Mouse (Mus musculus) layer of hippocampus, postnatal 25 days (tissue): ENCODE data around the gene Ccdc73. TPM values are rescaled to one million over a fixed set of nuclear protein-coding genes. Genes with fewer than 3 reads are reported as not detected.
"Not testable (repeated sequence)": the region's sequence is repeated elsewhere in the genome, so short reads cannot be mapped to it uniquely, and the experiment has no call there.

Source experiments
- DNase-seq, 2 experiments: peaks; one replicate each; pipeline ENCODE4 v3.0.0; 2022; ENCODE audit warnings: mixed read lengths in 2 of 2, low spot score in 1 of 2; ENCODE audit errors: extremely low spot score in 1 of 2
- total RNA-seq, 2 experiments: library from RNA; stranded (reverse); gene quantifications; 2 replicates each; pipeline ENCODE4 v1.2.3; 2021

The Ccdc73 gene
- total RNA-seq, 2 experiments from 2014 or later: 0.70 to 1.3 TPM

DNA sequence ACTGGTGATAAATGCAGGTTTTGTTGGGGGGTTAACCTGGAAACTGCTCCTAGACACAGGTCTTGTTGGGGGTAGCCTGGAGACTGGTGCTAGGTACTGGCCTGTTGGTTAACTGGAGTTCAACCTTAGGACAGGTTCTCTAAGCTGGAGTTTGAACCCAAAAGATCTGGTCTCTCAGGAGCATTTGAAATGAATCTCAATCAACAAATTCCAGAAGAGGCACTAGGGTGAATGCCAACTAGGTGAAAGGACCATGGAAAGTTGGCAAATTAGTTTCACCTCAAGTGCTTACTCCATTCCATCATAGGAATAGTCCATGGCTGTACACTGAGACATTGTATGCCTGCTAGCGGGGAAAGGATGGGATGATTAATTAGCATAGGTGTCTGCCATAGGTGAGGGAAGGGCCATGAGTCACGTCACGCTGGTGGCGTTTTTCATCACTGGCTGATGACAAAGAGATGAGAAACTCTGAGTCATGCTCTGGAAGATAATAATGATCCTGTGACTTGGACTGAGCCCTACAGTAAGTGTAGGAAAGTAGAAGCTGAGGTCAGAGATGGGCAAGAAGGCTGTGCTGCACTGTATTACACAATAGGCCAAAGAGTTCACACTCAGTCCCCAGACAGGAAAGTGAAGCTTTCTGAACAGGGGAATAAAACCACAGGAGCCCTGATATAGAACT is 3.3 kb upstream of the Ccdc73 start:
- DNase-seq: no peak

DNA sequence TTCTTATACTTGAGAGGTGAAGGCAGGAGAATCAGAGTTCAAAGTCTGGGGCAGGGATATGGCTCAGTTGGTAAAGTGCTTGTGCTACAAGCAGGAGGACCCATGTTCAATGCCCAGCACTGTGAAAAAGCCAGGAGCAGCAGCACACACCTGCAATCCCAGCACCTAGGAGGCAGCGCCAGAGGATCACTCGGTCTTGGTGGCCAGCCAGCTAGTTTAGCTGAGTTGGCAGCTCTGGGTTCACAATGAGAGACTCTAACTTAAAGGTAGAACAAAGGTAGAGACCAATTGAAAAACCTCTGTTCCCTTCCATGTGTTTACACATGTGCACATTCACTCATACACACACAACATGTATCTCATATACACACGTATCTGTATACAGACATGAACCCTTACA is 1.5 kb downstream of the Ccdc73 start:
- no peak for DNase-seq

DNA sequence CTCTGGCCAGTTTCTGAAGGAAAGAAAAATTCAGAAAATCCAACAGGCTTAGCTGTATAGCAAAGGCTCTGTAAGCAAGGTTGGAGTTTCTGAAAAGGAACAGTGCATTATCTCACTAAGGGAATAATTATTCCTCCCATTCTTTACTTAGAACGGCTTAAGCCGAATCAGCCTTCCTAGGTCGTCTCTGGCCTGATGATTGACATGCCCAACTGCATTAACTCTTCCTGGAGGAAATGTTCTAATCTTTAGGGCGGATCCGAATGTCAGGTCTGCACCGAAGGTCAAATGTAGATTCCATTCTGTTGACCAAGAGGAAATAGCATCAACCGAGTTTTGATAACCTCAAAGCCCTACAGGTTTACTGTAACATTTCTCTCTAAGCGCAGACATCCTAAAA is 11.2 kb downstream of the Ccdc73 start:
- no peak for DNase-seq

DNA sequence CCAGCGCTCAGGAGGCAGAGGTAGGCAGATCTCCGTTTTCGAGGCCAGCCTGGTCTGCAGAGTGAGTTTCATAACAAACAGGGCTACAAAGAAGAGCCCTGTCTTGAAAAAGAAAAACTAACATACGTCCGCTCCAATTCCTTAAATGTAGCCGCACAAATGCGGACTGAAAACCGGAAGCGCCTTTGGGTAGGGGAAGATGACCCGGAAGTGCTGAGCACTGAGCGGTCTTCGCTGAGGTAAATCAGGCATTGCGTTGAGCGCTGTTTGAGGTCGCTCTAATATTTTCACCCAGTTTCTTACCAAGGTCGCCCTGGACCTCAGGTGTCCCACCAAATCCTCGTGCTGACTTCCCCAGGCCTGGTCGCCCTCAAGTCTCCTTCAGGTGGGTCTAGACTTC is 18.5 kb downstream of the Ccdc73 start:
- DNase-seq: no peak

DNA sequence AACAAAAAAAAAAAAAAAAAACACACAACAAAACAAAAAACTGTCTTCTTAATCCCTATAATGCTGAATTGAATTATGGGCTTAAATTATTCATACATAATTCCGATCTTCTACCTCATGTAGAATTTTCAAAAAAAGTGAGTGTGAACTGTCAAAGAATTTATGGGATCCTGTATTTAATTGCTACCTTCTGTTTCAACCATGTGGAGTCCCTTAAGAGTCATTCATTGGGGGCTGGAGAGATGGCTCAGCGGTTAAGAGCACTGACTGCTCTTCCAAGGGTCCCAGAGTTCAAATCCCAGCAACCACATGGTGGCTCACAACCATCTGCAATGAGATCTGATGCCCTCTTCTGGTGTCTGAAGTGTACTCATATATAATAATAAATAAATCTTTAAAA is 19.7 kb downstream of the Ccdc73 start:
- DNase-seq: not testable (repeated sequence)

DNA sequence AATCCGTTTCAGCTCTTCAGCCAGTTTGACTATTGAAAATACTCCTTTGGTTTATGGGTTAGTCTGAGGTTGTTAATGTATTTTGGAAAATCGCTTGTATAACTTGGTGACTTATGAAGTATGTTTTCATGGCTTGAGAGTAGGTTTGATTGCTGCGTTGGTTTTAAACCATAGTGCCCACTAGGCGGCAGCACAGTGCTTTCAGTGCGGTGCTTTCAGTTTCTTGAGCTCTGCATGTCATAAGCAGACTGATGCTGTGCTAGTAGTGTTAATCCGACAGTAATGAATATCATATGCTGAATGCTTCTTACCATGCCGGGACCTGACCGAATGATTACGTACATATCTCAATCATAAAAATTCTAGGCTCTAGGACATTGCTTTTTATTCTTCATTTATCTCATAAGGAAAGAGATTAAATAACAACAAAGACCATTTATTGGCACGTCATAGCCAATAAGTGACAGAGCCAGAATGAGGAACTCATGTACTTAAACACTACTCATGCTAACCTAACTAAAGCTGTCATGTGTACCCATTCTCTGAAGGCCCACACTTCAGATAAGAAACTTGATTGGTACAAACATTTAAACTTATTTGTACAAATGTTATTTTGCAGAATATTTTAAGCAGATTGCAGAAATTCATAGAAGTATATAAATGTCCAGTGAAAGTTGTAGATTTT is 20.4 kb downstream of the Ccdc73 start:
- peak; percentile 59 to 90 for DNase-seq

DNA sequence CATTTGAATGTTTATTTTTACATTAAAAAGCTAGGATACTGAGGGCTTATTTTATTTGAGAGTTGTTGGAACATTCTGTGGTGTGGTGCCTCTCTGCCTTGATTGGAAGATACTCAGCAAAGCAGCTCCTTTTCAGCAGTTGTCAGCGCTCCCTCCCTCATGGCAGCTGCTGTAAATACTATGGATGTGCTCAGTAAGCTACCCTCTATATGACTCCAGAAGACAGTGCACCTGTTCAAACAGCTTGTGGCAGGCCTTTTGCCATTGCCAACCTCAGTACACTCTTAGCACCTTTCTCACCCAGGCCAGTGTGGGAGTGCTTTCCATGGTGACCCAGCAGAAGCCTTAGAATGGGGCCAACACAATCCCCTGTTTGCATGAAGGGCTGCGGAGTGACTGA is 32.4 kb downstream of the Ccdc73 start:
- DNase-seq: no peak

DNA sequence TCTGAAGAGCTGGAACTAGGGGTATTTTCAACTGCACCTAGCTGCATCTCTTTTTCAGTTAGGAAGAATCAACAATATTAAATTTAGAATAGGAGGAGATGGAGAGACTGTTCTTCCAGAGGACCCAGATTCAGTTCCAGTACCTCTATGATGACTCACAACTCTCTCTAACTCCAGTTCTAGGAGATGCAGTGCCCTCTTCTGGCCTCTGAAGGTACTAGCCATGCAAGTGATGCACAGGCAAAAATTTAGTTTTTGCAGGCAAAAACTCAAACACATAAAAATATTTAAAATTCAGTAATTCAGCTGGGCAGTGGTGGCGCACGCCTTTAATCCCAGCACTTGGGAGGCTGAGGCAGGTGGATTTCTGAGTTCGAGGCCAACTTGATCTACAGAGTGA is 48.1 kb downstream of the Ccdc73 start:
- DNase-seq: no peak

DNA sequence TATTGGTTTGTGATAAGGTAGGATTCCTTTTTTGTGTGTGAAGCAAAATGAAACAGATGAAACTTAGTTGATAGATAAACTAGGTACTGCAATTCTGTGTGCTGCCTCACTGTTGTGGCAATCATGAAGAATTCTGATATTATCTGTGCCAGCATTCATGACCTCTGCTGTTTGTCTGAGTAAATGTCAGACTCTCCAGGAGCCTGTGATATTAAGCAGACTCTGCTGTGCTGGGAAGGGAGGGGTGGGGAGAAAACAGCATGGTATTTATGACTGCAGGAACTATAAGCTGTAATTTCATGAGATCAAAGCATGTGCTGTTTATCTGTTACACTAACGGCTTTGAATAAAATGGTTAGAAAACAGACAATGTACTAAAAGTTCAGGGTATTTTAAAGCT is 96.9 kb downstream of the Ccdc73 start:
- DNase-seq: no peak

DNA sequence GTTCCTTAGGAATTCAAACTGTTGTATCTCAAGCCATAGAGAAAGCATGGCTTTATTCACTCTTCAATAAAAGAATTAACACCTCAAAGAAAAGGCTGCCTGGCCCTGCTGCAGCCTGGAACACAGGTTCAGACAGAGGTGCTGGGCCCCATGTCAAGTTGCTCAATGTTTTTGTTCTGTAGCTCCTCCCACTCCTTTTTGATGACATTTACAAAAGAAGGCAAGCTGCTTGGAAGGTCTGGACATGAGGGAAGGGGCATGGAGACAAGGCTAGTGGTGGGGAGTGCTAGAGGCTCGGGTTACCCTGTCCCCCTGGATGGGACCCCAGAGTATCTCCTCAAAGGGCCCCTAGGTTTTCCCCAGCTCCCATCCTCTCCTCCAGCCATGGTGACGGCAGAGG is 114.1 kb downstream of the Ccdc73 start:
- DNase-seq: no peak

DNA sequence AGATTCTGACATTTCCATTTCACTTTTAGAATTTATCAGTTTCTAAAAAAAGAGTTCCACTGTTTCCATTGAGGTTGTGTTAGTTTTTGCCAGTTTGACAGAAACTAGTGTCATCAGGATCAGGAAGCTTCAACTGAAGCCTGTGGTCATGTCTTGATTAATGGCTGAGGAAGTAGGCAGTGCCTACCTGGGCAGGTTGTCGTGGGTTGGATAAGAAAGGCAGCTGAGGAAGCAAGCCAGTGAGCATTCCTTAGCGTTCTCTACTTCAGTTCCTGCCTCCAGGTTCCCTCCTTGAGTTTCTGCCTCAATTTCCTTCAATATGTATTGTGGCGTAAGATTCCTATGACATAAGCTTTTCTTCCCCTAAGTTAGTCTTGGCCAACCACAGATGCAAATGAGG is 118.2 kb downstream of the Ccdc73 start:
- DNase-seq: no peak

DNA sequence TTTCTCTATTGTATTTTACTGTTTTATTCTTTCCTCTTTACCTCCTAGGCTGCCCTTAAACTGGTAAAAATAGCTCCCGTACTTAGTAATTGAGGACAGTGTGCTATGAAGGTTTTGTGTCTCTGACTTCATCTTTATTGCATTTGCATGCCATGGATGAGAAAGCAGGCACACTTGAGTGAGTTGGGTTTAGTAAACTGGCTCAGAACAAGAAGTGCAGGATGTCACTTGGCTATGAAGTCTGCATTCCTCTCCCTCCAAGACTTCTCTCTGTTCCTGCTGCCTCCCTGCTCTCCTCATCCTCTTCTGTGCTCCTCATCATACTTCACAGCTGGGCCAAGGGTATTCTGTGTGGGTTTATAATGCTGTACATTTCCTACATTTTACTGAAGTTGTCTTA is 121.4 kb downstream of the Ccdc73 start:
- DNase-seq: no peak

DNA sequence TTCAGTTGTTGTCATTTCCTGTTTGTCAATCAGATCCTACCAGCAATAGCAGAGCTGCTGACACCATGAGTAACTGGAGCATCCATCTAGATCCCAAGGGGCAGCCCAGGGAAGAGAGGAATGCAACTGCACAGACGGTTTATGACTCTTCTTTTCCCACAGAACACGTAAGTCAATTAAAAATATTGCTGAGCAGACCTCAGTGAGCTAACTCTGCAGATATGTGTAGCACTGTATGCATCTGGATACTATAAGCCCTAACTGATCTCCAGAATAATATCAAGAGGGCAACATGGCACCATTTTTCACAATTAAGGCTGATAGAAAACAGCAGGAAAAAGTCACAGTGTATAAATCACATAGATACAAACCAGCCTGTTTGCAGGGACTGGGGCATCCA is 126.8 kb downstream of the Ccdc73 start:
- no peak for DNase-seq

DNA sequence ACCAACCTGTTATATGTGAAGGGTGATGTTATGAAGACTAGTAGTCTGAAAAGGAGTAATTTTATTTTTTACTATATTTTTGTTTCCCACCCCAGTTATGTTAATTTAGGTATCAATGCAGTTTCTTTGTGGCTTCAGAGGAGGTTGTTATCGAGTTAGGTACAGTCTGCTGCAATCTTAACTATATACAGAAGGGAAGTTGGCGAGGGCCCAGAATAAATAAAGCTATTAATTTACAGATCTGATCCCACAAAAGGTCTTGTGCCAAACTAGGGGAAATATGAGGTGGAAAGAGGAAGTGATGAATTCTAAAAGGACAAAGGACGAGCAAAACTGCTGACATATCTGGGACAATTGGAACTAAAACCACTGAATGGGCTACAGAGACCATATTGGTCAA is 128.6 kb downstream of the Ccdc73 start:
- DNase-seq: no peak

DNA sequence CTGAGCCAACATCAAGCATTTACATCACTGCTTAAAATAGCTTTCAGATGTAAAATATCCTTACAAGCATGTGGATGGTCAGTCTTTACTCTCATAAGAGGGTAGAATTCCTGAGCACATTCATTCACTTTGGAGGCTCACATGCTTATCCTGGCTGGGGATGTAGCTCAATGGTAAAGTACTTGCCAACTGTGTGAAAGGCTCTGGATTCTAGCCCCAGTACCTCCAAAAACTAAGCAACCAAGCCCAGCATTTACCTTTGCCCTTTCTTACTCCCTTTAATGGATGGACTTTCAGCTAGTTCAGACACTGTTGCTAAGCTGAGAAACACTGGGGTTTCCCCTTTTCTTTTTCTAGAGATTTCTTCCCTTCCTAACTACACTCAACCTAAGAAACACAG is 139.6 kb downstream of the Ccdc73 start:
- no peak for DNase-seq

DNA sequence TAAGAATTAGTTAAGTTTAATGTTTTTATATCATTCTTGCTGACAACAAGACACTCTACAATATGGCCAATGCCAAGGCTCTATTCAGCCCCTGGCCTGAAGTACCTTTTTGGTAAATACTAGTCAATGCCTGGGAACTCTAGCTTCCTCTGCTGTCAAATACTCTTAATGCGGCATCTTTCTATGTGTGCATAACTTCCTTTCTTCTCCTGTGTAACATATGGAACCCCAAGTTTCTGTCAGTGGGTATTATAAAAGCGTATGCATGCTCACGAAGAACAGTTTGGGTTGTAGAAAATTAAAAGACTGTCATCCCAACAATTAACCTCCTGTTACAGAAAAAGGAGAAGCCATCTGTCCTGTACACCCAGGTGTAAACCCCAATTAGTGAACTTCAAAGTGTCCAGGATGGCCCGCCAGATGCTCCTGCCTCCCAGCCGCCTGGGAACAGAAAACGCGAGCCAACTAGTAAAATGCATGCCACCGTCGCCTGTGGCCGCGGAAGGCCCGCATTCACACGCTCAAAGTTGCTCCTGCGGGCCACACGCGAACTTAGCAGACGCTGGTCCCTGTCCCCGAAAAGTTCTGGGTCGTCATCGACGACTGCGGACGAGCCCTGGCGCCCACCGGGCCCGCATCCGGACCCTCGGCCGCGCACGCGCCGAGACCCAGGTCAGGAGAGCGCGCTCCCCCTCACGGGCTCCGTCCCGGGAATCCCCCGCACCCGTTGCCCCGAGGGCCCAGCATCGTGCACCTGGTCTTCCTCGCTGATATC is 148.8 kb downstream of the Ccdc73 start:
- DNase-seq: no peak

DNA sequence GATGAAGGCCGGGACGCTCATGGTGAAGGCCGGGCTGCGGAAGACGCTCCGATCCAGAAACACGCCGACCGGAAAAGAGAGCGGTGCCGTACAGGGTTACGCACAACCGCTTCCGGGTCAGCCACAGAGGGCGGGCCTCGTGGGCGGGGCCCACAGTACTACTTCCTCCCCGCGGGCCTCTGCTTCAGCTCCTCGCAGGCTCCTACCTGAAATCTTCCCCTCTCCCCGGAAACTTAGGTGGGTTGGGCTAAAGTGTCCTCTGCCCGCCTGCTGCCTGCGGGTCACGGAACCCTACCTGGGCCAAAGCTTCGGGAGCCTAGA is 149.3 kb downstream of the Ccdc73 start, which contains the start of gene Eif3m:
Gene Eif3m (minus strand): TSS at position 114 of the 321 bp plus-strand sequence.
- DNase-seq: peak; percentile 85 to 90

DNA sequence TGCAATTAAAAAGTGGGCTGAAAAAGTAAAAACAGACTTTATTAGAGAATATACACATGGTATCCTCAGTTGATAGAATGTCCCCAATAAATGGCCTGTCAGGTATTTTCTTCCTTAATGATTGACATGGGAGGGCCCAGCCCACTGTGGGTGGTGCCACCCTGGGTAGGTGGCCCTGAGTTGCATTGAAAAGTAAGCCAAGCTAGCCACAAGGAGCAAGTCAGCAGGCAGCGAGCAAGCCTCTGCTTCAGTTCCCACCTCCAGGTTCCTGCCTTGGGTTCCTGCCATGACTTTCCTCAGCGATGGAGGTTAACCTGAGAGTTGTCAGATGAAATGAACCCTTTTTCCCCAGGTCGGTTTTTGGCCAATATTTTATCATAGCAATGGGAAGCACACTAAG is 150.2 kb downstream of the Ccdc73 start:
- DNase-seq: no peak

DNA sequence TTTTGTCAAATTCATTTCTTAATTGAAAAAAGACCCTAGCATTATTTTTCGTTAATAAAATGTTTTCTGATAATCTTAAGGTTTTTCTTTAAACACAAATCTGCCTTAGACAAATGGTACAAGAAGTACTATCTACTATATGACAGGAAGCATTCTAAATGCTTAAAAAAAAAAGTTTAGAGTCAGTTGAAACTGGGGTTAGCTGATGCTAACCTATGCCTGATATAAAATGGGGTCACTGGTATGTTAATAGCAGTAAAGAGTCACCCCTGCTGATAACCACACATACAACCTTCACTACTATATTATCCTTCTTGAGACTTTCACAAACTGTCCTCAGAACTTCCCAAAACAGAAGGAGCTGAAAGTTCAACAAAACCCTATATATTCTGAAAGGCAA is 151.9 kb downstream of the Ccdc73 start:
- no peak for DNase-seq

DNA sequence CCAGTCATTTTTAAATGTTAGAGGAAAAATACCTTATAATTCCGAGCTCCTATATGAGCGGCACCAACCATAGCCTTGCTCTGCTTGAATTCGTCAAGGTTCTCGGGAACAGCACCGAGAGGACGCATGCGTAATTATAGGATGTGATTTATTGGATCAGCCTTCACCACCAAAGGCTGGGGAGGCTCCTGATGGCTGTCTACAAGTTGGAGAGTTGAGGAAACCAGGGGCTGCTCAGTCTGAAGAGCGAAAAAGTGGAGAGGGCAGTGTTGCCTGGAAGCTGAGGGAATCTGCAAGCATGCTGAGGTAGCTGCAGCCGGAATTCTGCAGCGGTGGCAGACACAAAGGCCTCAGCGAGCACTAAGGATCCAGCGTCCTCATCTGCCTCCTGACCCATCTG is 153.7 kb downstream of the Ccdc73 start:
- no peak for DNase-seq

DNA sequence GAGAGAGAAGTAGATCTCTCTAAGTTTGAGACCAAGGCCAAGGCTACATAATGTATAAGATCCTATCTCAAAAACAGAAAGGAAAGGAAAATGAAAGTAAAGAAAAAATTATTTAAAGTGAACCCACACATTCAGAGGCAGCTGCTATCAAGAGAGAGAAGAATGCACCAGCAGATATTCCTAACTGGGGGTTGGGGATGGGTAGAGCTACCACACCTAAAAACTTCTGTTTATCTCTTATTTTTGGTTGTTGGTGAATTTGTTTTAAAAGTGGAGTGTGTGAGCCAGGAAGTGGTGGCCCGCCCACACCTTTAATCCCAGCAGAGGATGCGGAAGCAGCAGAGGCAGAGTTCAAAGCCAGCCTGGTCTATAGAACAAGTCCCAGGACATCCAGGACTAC is 154.2 kb downstream of the Ccdc73 start:
- no peak for DNase-seq
